Mouse (Mus musculus) retina, embryonic 14.5 days (tissue): ENCODE results near the gene Ccl3.

Experiments
- DNase-seq: peaks from one replicate; pipeline ENCODE4 v3.0.0-alpha.2; 2015; ENCODE audit warnings: low spot score

The Ccl3 gene

GRCm38 (mm10) chr11:83619037-83619436 lies 30.1 kb downstream of the Ccl3 start:
- DNase-seq: no peak

- DNase-seq: no peak
Observed at GRCm38 (mm10) chr11:83618238-83618637, 30.9 kb downstream of the Ccl3 start.

- DNase-seq: no peak
Observed at GRCm38 (mm10) chr11:83616586-83616985, 32.6 kb downstream of the Ccl3 start.

- DNase-seq: no peak
Observed at GRCm38 (mm10) chr11:83610900-83611299, 38.3 kb downstream of the Ccl3 start.

- DNase-seq: no peak
Observed at GRCm38 (mm10) chr11:83606396-83606795, 42.8 kb downstream of the Ccl3 start.

GRCm38 (mm10) chr11:83605535-83605934 lies 43.6 kb downstream of the Ccl3 start:
- DNase-seq: no peak

GRCm38 (mm10) chr11:83604698-83605097 lies 44.5 kb downstream of the Ccl3 start:
- no peak for DNase-seq

- DNase-seq: no peak
Observed at GRCm38 (mm10) chr11:83603399-83603798, 45.8 kb downstream of the Ccl3 start.

GRCm38 (mm10) chr11:83600576-83600975 lies 48.6 kb downstream of the Ccl3 start:
- no peak for DNase-seq

- DNase-seq: no peak
Observed at GRCm38 (mm10) chr11:83598991-83599390, 50.2 kb downstream of the Ccl3 start.

- no peak for DNase-seq
Observed at GRCm38 (mm10) chr11:83598207-83598837, 50.8 kb downstream of the Ccl3 start.
